Mouse (Mus musculus) hindbrain, embryonic 13.5 days (tissue): ENCODE data around the gene Ppp1r14a. TPM values are rescaled to one million over a fixed set of nuclear protein-coding genes. Genes with fewer than 3 reads are reported as not detected.

Experiments used
- ATAC-seq: fragments of 200-750 bp; cut with Nextera tagmentation; 2 replicates; pipeline ENCODE4 v1.8.0; 2017; ENCODE audit warnings: moderate TSS enrichment; ENCODE audit not compliant: low FRiP score
- H3K27ac ChIP-seq: fragments of 300-500 bp; sonication (generic); 2 replicates; pipeline ENCODE4 v1.5.1; 2015; ENCODE audit warnings: inconsistent platforms, mild to moderate bottlenecking, moderate library complexity
- H3K27me3 ChIP-seq: fragments of 300-500 bp; sonication (generic); 2 replicates; pipeline ENCODE4 v1.6.1; 2015; ENCODE audit warnings: mild to moderate bottlenecking, inconsistent platforms
- H3K36me3 ChIP-seq: fragments of 300-500 bp; sonication (generic); 2 replicates; pipeline ENCODE4 v1.6.1; 2015; ENCODE audit warnings: mild to moderate bottlenecking, inconsistent platforms
- H3K4me1 ChIP-seq: fragments of 300-500 bp; sonication (generic); replicated peaks from 2 replicates; pipeline ENCODE4 v1.6.1; 2015; ENCODE audit warnings: inconsistent platforms
- H3K4me2 ChIP-seq: fragments of 300-500 bp; sonication (generic); 2 replicates; pipeline ENCODE4 v1.6.1; 2015; ENCODE audit warnings: inconsistent platforms, mild to moderate bottlenecking, moderate library complexity
- H3K4me3 ChIP-seq: fragments of 300-500 bp; sonication (generic); 2 replicates; pipeline ENCODE4 v1.5.1; 2015; ENCODE audit warnings: mild to moderate bottlenecking, inconsistent platforms
- H3K9ac ChIP-seq: fragments of 300-500 bp; sonication (generic); 2 replicates; pipeline ENCODE4 v1.6.1; 2015; ENCODE audit warnings: mild to moderate bottlenecking, inconsistent platforms
- H3K9me3 ChIP-seq: fragments of 300-500 bp; sonication (generic); 2 replicates; pipeline ENCODE4 v1.6.1; 2016; ENCODE audit warnings: inconsistent platforms
- WGBS: fragments of 180-500 bp; shearing (Covaris S2); methylation state at CpG from one replicate; pipeline ENCODE4 v1.1.7; 2015; 5-methylcytosine and 5-hydroxymethylcytosine counted together
- polyA plus RNA-seq: library from polyadenylated mRNA; unstranded; fragments of >200 nt; fragmentation: Nextera tagmentation; extraction: Ambion mirVana; gene quantifications from 2 replicates; pipeline ENCODE4 v1.2.1, GENCODE M21; 2015

The Ppp1r14a gene
- 8.6 and 13.1 TPM in 2 replicates for polyA plus RNA-seq

DNA sequence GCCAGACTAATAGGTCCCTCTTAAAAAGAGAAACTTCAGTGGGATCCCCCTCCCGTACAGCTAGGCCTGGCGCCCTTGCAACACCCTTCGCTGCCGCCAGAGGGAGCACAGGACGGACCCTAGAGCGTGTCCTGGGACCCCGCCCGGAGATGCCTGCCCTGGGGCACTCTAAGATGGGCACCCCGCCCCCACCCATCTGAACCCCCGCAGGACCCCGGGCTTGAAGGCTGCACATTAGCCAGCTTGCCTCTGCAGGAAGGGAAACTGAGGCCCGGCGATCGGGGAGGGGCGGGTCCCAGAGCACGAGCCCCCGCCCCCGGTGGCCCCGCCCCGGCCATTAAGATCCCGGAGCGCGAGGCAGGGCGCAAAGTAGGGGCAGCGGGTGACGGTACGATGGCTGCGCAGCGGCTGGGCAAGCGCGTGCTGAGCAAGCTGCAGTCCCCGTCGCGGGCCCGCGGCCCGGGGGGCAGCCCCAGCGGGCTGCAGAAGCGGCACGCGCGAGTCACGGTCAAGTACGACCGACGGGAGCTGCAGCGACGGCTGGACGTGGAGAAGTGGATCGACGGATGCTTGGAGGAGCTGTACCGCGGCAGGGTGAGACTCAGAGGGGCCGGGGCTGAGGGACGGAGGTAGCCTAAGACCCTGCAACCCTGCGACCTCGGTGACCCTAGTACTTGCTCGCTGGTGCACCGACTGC is at the start of gene Ppp1r14a:
TSS of gene Ppp1r14a (plus strand) at position 367 of the 697 bp plus-strand sequence.
- H3K9me3 ChIP-seq = no peaks in the 10 kb centered on the region
- WGBS = under 1% methylated on average over 59 of the region's 59 CpGs
- H3K4me3 ChIP-seq = peak within 1 kb of the TSS; percentile 53
- peak within 1 kb of the TSS; percentile 75 for H3K9ac ChIP-seq
- ATAC-seq = no peak
- peaks cover 38% of the 10 kb centered on the region for H3K27me3 ChIP-seq
- H3K36me3 ChIP-seq = no peaks in the 10 kb centered on the region
- H3K4me2 ChIP-seq = peak within 1 kb of the TSS; percentile 90
- H3K4me1 ChIP-seq = peaks cover 47% of the 10 kb centered on the region
- H3K27ac ChIP-seq = peak within 1 kb of the TSS; percentile 72; the same call in 1 of the 2 replicates

GRCm38 (mm10) chr7:29244732-29245416 is 44.2 kb upstream of the Ppp1r14a start:
- Histone ChIP-seq H3K27ac (no peak overlapping the region), H3K9me3 (no peaks in the 10 kb centered on the region), H3K27me3 (peaks cover 32% of the 10 kb centered on the region), H3K4me2 (no peak overlapping the region), H3K4me3 (no peak overlapping the region), H3K36me3 (peaks cover 31% of the 10 kb centered on the region), H3K9ac (no peak overlapping the region), H3K4me1 (peaks cover 11% of the 10 kb centered on the region)
- no peak for ATAC-seq
- 85% methylated on average over 6 of the region's 7 CpGs for WGBS

DNA sequence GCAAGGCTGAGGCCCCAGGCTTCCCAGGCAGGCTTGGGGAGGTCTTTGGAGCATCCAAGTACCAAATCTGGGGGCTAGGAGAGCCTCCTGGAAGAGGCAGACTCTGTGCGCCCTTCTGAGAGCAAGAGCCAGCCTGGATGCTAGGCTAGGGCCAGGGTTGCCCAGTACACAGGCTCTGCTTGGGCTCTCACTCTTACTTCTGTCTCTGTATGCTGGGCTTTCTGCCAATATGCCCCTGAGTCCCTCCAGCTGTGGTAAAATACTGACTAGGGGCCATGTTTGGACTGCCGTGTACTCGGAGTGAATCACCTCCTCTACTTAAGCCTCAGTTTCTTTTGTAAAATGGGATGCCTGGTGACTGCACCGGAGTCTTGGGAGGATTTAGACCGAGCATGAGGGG is 43.1 kb upstream of the Ppp1r14a start:
- no peak overlapping the region for H3K27ac ChIP-seq
- peaks cover 32% of the 10 kb centered on the region for H3K27me3 ChIP-seq
- H3K4me1 ChIP-seq = peaks cover 11% of the 10 kb centered on the region
- 93% methylated on average over 5 of the region's 5 CpGs for WGBS
- no peak for ATAC-seq
- H3K36me3 ChIP-seq = peaks cover 31% of the 10 kb centered on the region
- no peak overlapping the region for H3K4me3 ChIP-seq
- no peak overlapping the region for H3K4me2 ChIP-seq
- H3K9me3 ChIP-seq = no peaks in the 10 kb centered on the region
- H3K9ac ChIP-seq = no peak overlapping the region

GRCm38 (mm10) chr7:29246619-29247313 is 42.3 kb upstream of the Ppp1r14a start:
- Histone ChIP-seq H3K9me3 (no peaks in the 10 kb centered on the region), H3K4me2 (no peak overlapping the region), H3K4me3 (no peak overlapping the region), H3K27me3 (peaks cover 32% of the 10 kb centered on the region), H3K36me3 (peaks cover 31% of the 10 kb centered on the region), H3K4me1 (peaks cover 11% of the 10 kb centered on the region), H3K9ac (no peak overlapping the region), H3K27ac (no peak overlapping the region)
- ATAC-seq = no peak
- 90% methylated on average over 21 of the region's 21 CpGs for WGBS

DNA sequence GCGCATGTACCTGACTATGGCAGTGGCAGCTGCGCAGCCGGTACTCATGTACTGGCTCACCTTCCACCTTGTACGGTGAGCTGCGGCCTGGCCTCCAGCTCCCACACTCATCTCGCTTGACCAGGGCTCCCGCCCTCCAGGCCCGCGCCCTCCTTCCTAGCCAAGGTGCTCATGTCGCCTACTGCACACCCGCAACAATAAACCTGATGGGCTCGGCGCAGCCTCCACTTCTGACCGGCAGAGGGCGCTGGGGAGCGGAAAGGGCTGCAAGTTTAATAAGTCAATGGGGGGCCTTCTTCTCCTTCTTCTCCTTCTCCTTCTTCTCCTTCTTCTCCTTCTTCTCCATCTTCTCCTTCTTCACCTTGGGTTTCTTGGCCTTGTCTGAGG is 41.8 kb upstream of the Ppp1r14a start:
- Histone ChIP-seq H3K27me3 (peaks cover 32% of the 10 kb centered on the region), H3K36me3 (peaks cover 31% of the 10 kb centered on the region), H3K4me3 (no peak overlapping the region; the same call in 1 of the 2 replicates), H3K4me2 (peak overlapping the region; percentile 40), H3K9me3 (no peaks in the 10 kb centered on the region), H3K27ac (no peak overlapping the region), H3K9ac (no peak overlapping the region), H3K4me1 (peaks cover 11% of the 10 kb centered on the region)
- 25% methylated on average over 16 of the region's 16 CpGs for WGBS
- ATAC-seq = no peak

GRCm38 (mm10) chr7:29247706-29248105 is 41.4 kb upstream of the Ppp1r14a start:
- Histone ChIP-seq H3K4me2 (peak overlapping the region; percentile 40), H3K36me3 (peaks cover 31% of the 10 kb centered on the region), H3K4me3 (peak overlapping the region; percentile 21), H3K4me1 (peaks cover 11% of the 10 kb centered on the region), H3K9me3 (no peaks in the 10 kb centered on the region), H3K27me3 (peaks cover 32% of the 10 kb centered on the region), H3K9ac (peak overlapping the region; percentile 30; the same call in 1 of the 2 replicates), H3K27ac (no peak overlapping the region)
- 12% methylated on average over 17 of the region's 19 CpGs for WGBS
- no peak for ATAC-seq

GRCm38 (mm10) chr7:29248261-29248841 is 40.8 kb upstream of the Ppp1r14a start, which contains the start of gene 2200002D01Rik:
Gene 2200002D01Rik (minus strand): TSS chr7:29248466.
- Histone ChIP-seq H3K9me3 (no peaks in the 10 kb centered on the region), H3K27ac (no peak within 1 kb of the TSS), H3K4me1 (peaks cover 11% of the 10 kb centered on the region), H3K27me3 (peaks cover 32% of the 10 kb centered on the region), H3K36me3 (peaks cover 31% of the 10 kb centered on the region), H3K9ac (peak within 1 kb of the TSS; percentile 30; the same call in 1 of the 2 replicates), H3K4me2 (peak within 1 kb of the TSS; percentile 40), H3K4me3 (peak within 1 kb of the TSS; percentile 21)
- no peak for ATAC-seq
- WGBS = 20% methylated on average over 20 of the region's 20 CpGs

GRCm38 (mm10) chr7:29251166-29251565 is 37.9 kb upstream of the Ppp1r14a start:
- H3K27ac ChIP-seq = no peak overlapping the region
- H3K4me3 ChIP-seq = no peak overlapping the region
- no peak for ATAC-seq
- 92% methylated on average over 3 of the region's 3 CpGs for WGBS
- H3K9ac ChIP-seq = no peak overlapping the region
- peaks cover 9% of the 10 kb centered on the region for H3K36me3 ChIP-seq
- H3K9me3 ChIP-seq = no peaks in the 10 kb centered on the region
- H3K27me3 ChIP-seq = peaks cover 32% of the 10 kb centered on the region
- H3K4me1 ChIP-seq = peaks cover 11% of the 10 kb centered on the region
- H3K4me2 ChIP-seq = no peak overlapping the region

DNA sequence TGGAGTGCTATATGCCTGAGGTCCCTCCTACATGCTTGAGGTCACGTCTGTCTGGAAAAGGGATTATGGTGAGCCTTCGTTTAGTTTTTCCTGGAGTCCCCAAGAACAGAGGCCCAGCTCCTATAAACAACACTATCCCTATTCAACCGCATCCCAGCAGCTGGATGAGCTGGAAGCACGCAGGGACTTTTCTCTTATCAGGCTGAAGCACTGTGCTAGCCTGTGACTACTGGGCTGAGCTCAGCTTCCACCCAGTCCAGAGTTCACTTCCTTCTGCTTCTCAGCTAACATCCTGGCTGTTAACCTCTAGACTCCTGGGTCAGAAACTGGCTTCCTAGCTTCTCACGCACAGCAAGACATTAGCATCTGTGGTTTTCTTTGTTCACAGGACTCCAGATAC is 35.3 kb upstream of the Ppp1r14a start:
- H3K36me3 ChIP-seq = 0 out of 2 replicates have a peak, but pooled peaks cover 3% of the 10 kb centered on the region

DNA sequence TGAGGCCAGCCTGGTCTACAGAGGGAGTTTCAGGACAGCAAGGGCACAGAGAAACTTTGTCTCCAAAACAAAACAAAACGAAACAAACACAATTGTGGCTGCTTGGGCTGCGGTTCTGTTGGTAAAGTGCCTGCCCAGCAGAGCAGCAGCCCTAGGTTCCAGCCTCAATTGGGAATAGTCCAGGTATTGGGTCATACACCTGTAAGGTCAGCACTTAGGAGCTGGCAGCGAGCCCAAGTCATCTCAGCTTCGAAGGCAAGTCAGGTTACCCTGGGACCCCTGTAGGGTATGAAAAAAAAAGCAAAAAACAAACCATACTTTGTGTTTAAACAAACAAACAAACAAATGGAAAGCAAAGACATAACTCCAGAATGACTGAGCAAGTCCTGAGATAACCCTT is 33.2 kb upstream of the Ppp1r14a start:
- H3K36me3 ChIP-seq = 0 out of 2 replicates have a peak, but pooled peaks cover 3% of the 10 kb centered on the region

More for the DNA sequence above, 35.3 kb upstream of the Ppp1r14a start:
- Histone ChIP-seq H3K9ac (no peak overlapping the region), H3K27ac (no peak overlapping the region), H3K4me1 (no peaks in the 10 kb centered on the region), H3K4me2 (no peak overlapping the region), H3K9me3 (no peaks in the 10 kb centered on the region), H3K4me3 (no peak overlapping the region), H3K27me3 (peaks cover 10% of the 10 kb centered on the region)
- no peak for ATAC-seq
- 68% methylated on average over 5 of the region's 5 CpGs for WGBS

DNA sequence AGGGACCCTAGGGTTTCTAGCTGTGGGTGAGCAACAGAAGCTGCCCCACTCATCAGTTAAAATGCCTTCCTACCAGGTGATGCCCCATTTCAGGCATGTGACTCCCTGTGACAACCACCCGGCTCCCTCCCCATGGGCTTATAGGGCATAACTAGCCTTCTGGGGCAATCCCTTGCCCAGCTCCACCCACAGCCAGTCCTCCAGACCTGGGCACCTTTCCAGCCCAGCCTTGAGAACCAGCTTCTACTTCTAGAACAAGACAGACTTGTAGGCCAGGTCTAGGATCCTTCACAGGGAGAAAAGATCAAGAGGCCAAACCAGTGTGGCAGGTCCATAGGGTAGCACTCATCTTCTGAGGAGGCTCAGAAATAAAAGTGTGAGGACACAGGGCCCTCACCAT is 31.7 kb upstream of the Ppp1r14a start:
- ATAC-seq = no peak
- WGBS = 94% methylated on average over 1 of the region's 1 CpGs
- Histone ChIP-seq H3K9me3 (no peaks in the 10 kb centered on the region), H3K4me1 (peaks cover 8% of the 10 kb centered on the region), H3K27ac (no peak overlapping the region), H3K4me2 (no peak overlapping the region), H3K9ac (no peak overlapping the region), H3K27me3 (no peaks in the 10 kb centered on the region), H3K36me3 (0 out of 2 replicates have a peak, but pooled peaks cover 3% of the 10 kb centered on the region), H3K4me3 (no peak overlapping the region)

More for the DNA sequence above, 33.2 kb upstream of the Ppp1r14a start:
- H3K27me3 ChIP-seq = no peaks in the 10 kb centered on the region
- no peak for ATAC-seq
- no peak overlapping the region for H3K27ac ChIP-seq
- peaks cover 8% of the 10 kb centered on the region for H3K4me1 ChIP-seq
- H3K4me2 ChIP-seq = no peak overlapping the region
- H3K9ac ChIP-seq = no peak overlapping the region
- H3K4me3 ChIP-seq = no peak overlapping the region
- WGBS = 83% methylated on average over 4 of the region's 4 CpGs
- H3K9me3 ChIP-seq = no peaks in the 10 kb centered on the region
